Mouse (Mus musculus) MEL (cell line): ENCODE results near the gene Olfr1444. TPM values are rescaled to one million over a fixed set of nuclear protein-coding genes. Genes with fewer than 3 reads are reported as not detected.

Experiments used
- polyA plus RNA-seq, 2 experiments: library from polyadenylated mRNA; stranded (reverse) in 1 of 2; unstranded in 1 of 2; fragments of >175 nt in 1 of 2; fragments of >200 nt in 1 of 2; gene quantifications; 2 replicates each; pipeline versions ENCODE4 v1.2.1 to v1.2.4; 2012; ENCODE audit warnings: low replicate concordance in 2 of 2, low read depth in 1 of 2; ENCODE audit not compliant: insufficient read length in 2 of 2, insufficient read depth in 1 of 2, missing spikeins in 1 of 2
- total RNA-seq: library from RNA; depleted of rRNA; stranded (reverse); fragments of 300-350 nt; gene quantifications from 2 replicates; pipeline ENCODE4 v1.2.3, GENCODE M21; 2012; rRNA removed

The Olfr1444 gene
- total and polyA plus RNA-seq, 3 experiments: 0.04 TPM; not detected in 2

Other genes starting within 250 kb of the Olfr1444 start
- not detected in 2 replicates for gene Glyat, start 224.0 kb upstream of the Olfr1444 start, total RNA-seq
- gene Glyat, start 224.0 kb upstream of the Olfr1444 start, polyA plus RNA-seq: not detected
- gene Olfr1442, start 186.8 kb upstream of the Olfr1444 start, total RNA-seq: not detected in 2 replicates
- not detected for gene Olfr1442, start 186.8 kb upstream of the Olfr1444 start, polyA plus RNA-seq
- gene Olfr1443, start 179.2 kb upstream of the Olfr1444 start, total RNA-seq: not detected in 2 replicates
- not detected for gene Olfr1443, start 179.2 kb upstream of the Olfr1444 start, polyA plus RNA-seq
- not detected in 2 replicates for gene Keg1, start 161.5 kb upstream of the Olfr1444 start, total RNA-seq
- not detected for gene Keg1, start 161.5 kb upstream of the Olfr1444 start, polyA plus RNA-seq
- 2.5 and 3.2 TPM in 2 replicates for gene Cntf, start 91.7 kb upstream of the Olfr1444 start, total RNA-seq
- gene Cntf, start 91.7 kb upstream of the Olfr1444 start, polyA plus RNA-seq: 1 to 10 TPM in 1 of 2 experiments, not detected in 1; 8.2 TPM
- 31.6 and 32.3 TPM in 2 replicates for gene Zfp91, start 61.2 kb upstream of the Olfr1444 start, total RNA-seq
- gene Zfp91, start 61.2 kb upstream of the Olfr1444 start, polyA plus RNA-seq: 100 to 1,000 TPM in 1 of 2 experiments, 10 to 100 TPM in 1; 51.7 to 148 TPM
- gene Lpxn, start 61.1 kb upstream of the Olfr1444 start, total RNA-seq: 9.9 and 12.9 TPM in 2 replicates
- gene Lpxn, start 61.1 kb upstream of the Olfr1444 start, polyA plus RNA-seq: 10 to 100 TPM in 1 of 2 experiments, not detected in 1; 12.3 TPM
- not detected in 2 replicates for gene Gm5244, start 10.6 kb upstream of the Olfr1444 start, total RNA-seq
- under 1 TPM in 1 of 2 experiments, not detected in 1; 0.13 TPM for gene Gm5244, start 10.6 kb upstream of the Olfr1444 start, polyA plus RNA-seq
- gene Olfr1445, start 26.6 kb downstream of the Olfr1444 start, total RNA-seq: not detected in 2 replicates
- not detected for gene Olfr1445, start 26.6 kb downstream of the Olfr1444 start, polyA plus RNA-seq
- not detected in 2 replicates for gene Olfr1446, start 36.2 kb downstream of the Olfr1444 start, total RNA-seq
- not detected for gene Olfr1446, start 36.2 kb downstream of the Olfr1444 start, polyA plus RNA-seq
- not detected in 2 replicates for gene Olfr1447, start 46.5 kb downstream of the Olfr1444 start, total RNA-seq
- not detected for gene Olfr1447, start 46.5 kb downstream of the Olfr1444 start, polyA plus RNA-seq
- gene Olfr1448, start 67.1 kb downstream of the Olfr1444 start, total RNA-seq: not detected in 2 replicates
- not detected for gene Olfr1448, start 67.1 kb downstream of the Olfr1444 start, polyA plus RNA-seq
- not detected in 2 replicates for gene Olfr1449, start 73.6 kb downstream of the Olfr1444 start, total RNA-seq
- not detected for gene Olfr1449, start 73.6 kb downstream of the Olfr1444 start, polyA plus RNA-seq
- not detected in 2 replicates for gene Olfr1450, start 93.0 kb downstream of the Olfr1444 start, total RNA-seq
- gene Olfr1450, start 93.0 kb downstream of the Olfr1444 start, polyA plus RNA-seq: not detected
- not detected in 2 replicates for gene Olfr1451, start 137.7 kb downstream of the Olfr1444 start, total RNA-seq
- not detected for gene Olfr1451, start 137.7 kb downstream of the Olfr1444 start, polyA plus RNA-seq
- not detected in 2 replicates for gene Olfr1453, start 171.0 kb downstream of the Olfr1444 start, total RNA-seq
- gene Olfr1453, start 171.0 kb downstream of the Olfr1444 start, polyA plus RNA-seq: not detected
- gene Olfr1454, start 203.3 kb downstream of the Olfr1444 start, total RNA-seq: not detected in 2 replicates
- not detected for gene Olfr1454, start 203.3 kb downstream of the Olfr1444 start, polyA plus RNA-seq
- not detected in 2 replicates for gene Olfr1457, start 240.6 kb downstream of the Olfr1444 start, total RNA-seq
- gene Olfr1457, start 240.6 kb downstream of the Olfr1444 start, polyA plus RNA-seq: not detected
- not detected in 2 replicates for gene Olfr1458, start 249.5 kb downstream of the Olfr1444 start, total RNA-seq
- gene Olfr1458, start 249.5 kb downstream of the Olfr1444 start, polyA plus RNA-seq: not detected